ENCODE assay signal across 10 mouse cellular contexts in genomic region chr6:113281676-113282075, GRCm38 (mm10). TPM values are rescaled to one million over a fixed set of nuclear protein-coding genes. Genes with fewer than 3 reads are reported as not detected.
DNase-seq lines count a peak whose midpoint lies in the region; ATAC-seq lines count a peak whose summit lies in the region.
"Had no signal": no experiment of that assay in that cellular context is flagged by ENCODE, and none has a peak within 500 bp of the region (broad histone marks: within the 10 kb centered on the region; RNA-seq: fewer than 3 reads in every experiment).

No protein-coding gene starts in this region.

- H3K9ac ChIP-seq in embryonic facial prominence, embryonic 12.5 days: no peak overlapping the region
- no peak overlapping the region for H3K9ac ChIP-seq in neural tube, embryonic 12.5 days
- no peak overlapping the region for H3K9ac ChIP-seq in intestine, embryonic 15.5 days
- H3K9ac ChIP-seq in neural tube, embryonic 15.5 days (replicated peaks): no peak overlapping the region
- H3K9ac ChIP-seq: liver, embryonic 12.5 days had no signal

- H3K27ac ChIP-seq in embryonic facial prominence, embryonic 12.5 days: no peak overlapping the region
- H3K27ac ChIP-seq in embryonic facial prominence, embryonic 10.5 days (replicated peaks): no peak overlapping the region
- H3K27ac ChIP-seq in neural tube, embryonic 12.5 days: no peak overlapping the region
- no peak overlapping the region for H3K27ac ChIP-seq in intestine, embryonic 15.5 days
- H3K27ac ChIP-seq in neural tube, embryonic 15.5 days (replicated peaks): no peak overlapping the region
- H3K27ac ChIP-seq: liver, embryonic 12.5 days had no signal

- no peak overlapping the region for H3K4me2 ChIP-seq in embryonic facial prominence, embryonic 12.5 days (replicated peaks)
- H3K4me2 ChIP-seq in neural tube, embryonic 12.5 days (replicated peaks): peak overlapping the region; percentile 63; the same call in 1 of the 2 replicates
- no peak overlapping the region; the same call in 1 of the 2 replicates for H3K4me2 ChIP-seq in intestine, embryonic 15.5 days (replicated peaks)
- H3K4me2 ChIP-seq in neural tube, embryonic 15.5 days: peak overlapping the region; percentile 82

- peaks cover 19% of the 10 kb centered on the region; the same call in 1 of the 2 replicates for H3K36me3 ChIP-seq in embryonic facial prominence, embryonic 12.5 days
- H3K36me3 ChIP-seq in embryonic facial prominence, embryonic 10.5 days (replicated peaks): peaks cover 26% of the 10 kb centered on the region
- peaks cover 26% of the 10 kb centered on the region for H3K36me3 ChIP-seq in neural tube, embryonic 12.5 days
- H3K36me3 ChIP-seq in intestine, embryonic 15.5 days: no peaks in the 10 kb centered on the region
- H3K36me3 ChIP-seq in neural tube, embryonic 15.5 days: peaks cover 22% of the 10 kb centered on the region; the same call in 1 of the 2 replicates

- H3K4me3 ChIP-seq in embryonic facial prominence, embryonic 12.5 days: no peak overlapping the region
- no peak overlapping the region for H3K4me3 ChIP-seq in embryonic facial prominence, embryonic 10.5 days
- H3K4me3 ChIP-seq in neural tube, embryonic 12.5 days: no peak overlapping the region
- no peak overlapping the region for H3K4me3 ChIP-seq in intestine, embryonic 15.5 days (replicated peaks)
- peak overlapping the region; percentile 41 for H3K4me3 ChIP-seq in neural tube, embryonic 15.5 days (replicated peaks)
- H3K4me3 ChIP-seq: liver, embryonic 12.5 days had no signal

- 0 out of 2 replicates have a peak, but pooled peaks have one; percentile 20 for ATAC-seq in embryonic facial prominence, embryonic 12.5 days (ENCODE audit: insufficient number of reproducible peaks, insufficient read depth, low FRiP score, low TSS enrichment)
- peak; percentile 34; the same call in 1 of the 2 replicates for ATAC-seq in neural tube, embryonic 12.5 days (ENCODE audit: low FRiP score, low read depth)
- peak; percentile 20; the same call in 1 of the 2 replicates for ATAC-seq in intestine, embryonic 15.5 days
- no peak for ATAC-seq in neural tube, embryonic 15.5 days (ENCODE audit: low FRiP score)

- DNase-seq in embryonic facial prominence, embryonic 10.5 days (ENCODE audit: low spot score): no peak
- no peak for DNase-seq in neural tube, embryonic 10.5 days (ENCODE audit: extremely low spot score, low spot score)
- no peak for DNase-seq in layer of hippocampus, postnatal 36 days
- no peak for DNase-seq in ovary, postnatal 10 days (ENCODE audit: low spot score)
- DNase-seq: thymus, adult 2 months had no signal

- H3K9me3 ChIP-seq in embryonic facial prominence, embryonic 12.5 days: no peaks in the 10 kb centered on the region
- H3K9me3 ChIP-seq in embryonic facial prominence, embryonic 10.5 days: no peaks in the 10 kb centered on the region
- no peaks in the 10 kb centered on the region for H3K9me3 ChIP-seq in neural tube, embryonic 12.5 days
- no peaks in the 10 kb centered on the region for H3K9me3 ChIP-seq in intestine, embryonic 15.5 days
- H3K9me3 ChIP-seq in neural tube, embryonic 15.5 days (replicated peaks): no peaks in the 10 kb centered on the region
- H3K9me3 ChIP-seq: liver, embryonic 12.5 days had no signal

- WGBS in embryonic facial prominence, embryonic 12.5 days: 64% methylated on average over 6 of the region's 6 CpGs
- WGBS in embryonic facial prominence, embryonic 10.5 days: 63% methylated on average over 6 of the region's 6 CpGs
- 63% methylated on average over 6 of the region's 6 CpGs for WGBS in neural tube, embryonic 12.5 days
- WGBS in intestine, embryonic 15.5 days: 64% methylated on average over 6 of the region's 6 CpGs
- WGBS in neural tube, embryonic 15.5 days: 66% methylated on average over 6 of the region's 6 CpGs

- peaks cover 7% of the 10 kb centered on the region; the same call in 1 of the 2 replicates for H3K4me1 ChIP-seq in embryonic facial prominence, embryonic 12.5 days
- peaks cover 18% of the 10 kb centered on the region for H3K4me1 ChIP-seq in embryonic facial prominence, embryonic 10.5 days
- H3K4me1 ChIP-seq in neural tube, embryonic 12.5 days: peaks cover 11% of the 10 kb centered on the region
- H3K4me1 ChIP-seq in intestine, embryonic 15.5 days (replicated peaks): peaks cover 7% of the 10 kb centered on the region; the same call in 1 of the 2 replicates
- H3K4me1 ChIP-seq in neural tube, embryonic 15.5 days: peaks cover 17% of the 10 kb centered on the region
- H3K4me1 ChIP-seq: liver, embryonic 12.5 days had no signal

- H3K27me3 ChIP-seq in embryonic facial prominence, embryonic 12.5 days: peaks cover 46% of the 10 kb centered on the region
- H3K27me3 ChIP-seq in embryonic facial prominence, embryonic 10.5 days (replicated peaks; ENCODE audit: low read depth, poor library complexity, severe bottlenecking): peaks cover 57% of the 10 kb centered on the region
- H3K27me3 ChIP-seq in neural tube, embryonic 12.5 days (replicated peaks): peaks cover 46% of the 10 kb centered on the region
- peaks cover 37% of the 10 kb centered on the region for H3K27me3 ChIP-seq in intestine, embryonic 15.5 days (replicated peaks)
- peaks cover 49% of the 10 kb centered on the region for H3K27me3 ChIP-seq in neural tube, embryonic 15.5 days (replicated peaks)

RNA-seq across cellular contexts. Expression of gene Cpne9, which starts 0.4 kb away (rescaled TPM):
- 0.05 and 0.14 TPM in 2 replicates for polyA plus RNA-seq in embryonic facial prominence, embryonic 12.5 days (2016; fragmentation: Nextera tagmentation; extraction: Ambion mirVana)
- polyA plus RNA-seq in embryonic facial prominence, embryonic 10.5 days (2016; fragmentation: Nextera tagmentation; extraction: Ambion mirVana): 0.04 and 0.11 TPM in 2 replicates
- 0.55 and 0.56 TPM in 2 replicates for polyA plus RNA-seq in neural tube, embryonic 12.5 days (2016; fragmentation: Nextera tagmentation; extraction: Ambion mirVana)
- polyA plus RNA-seq in intestine, embryonic 15.5 days (2015; fragmentation: Nextera tagmentation; extraction: Ambion mirVana): 0.14 TPM in 1 of 2 replicates, not detected in the other
- polyA plus RNA-seq in neural tube, embryonic 15.5 days (2015; fragmentation: Nextera tagmentation; extraction: Ambion mirVana): 1.5 TPM in 2 replicates
- 10 to 100 TPM; 17.6 to 22.7 TPM for total RNA-seq in layer of hippocampus, postnatal 36 days (2021)

RNA-seq across cellular contexts. Expression of gene Brpf1, which starts 25.3 kb away (rescaled TPM):
- 28.2 and 28.9 TPM in 2 replicates for polyA plus RNA-seq in embryonic facial prominence, embryonic 12.5 days (2016; fragmentation: Nextera tagmentation; extraction: Ambion mirVana)
- polyA plus RNA-seq in embryonic facial prominence, embryonic 10.5 days (2016; fragmentation: Nextera tagmentation; extraction: Ambion mirVana): 24.8 and 26.0 TPM in 2 replicates
- 24.9 and 29.9 TPM in 2 replicates for polyA plus RNA-seq in neural tube, embryonic 12.5 days (2016; fragmentation: Nextera tagmentation; extraction: Ambion mirVana)
- polyA plus RNA-seq in intestine, embryonic 15.5 days (2015; fragmentation: Nextera tagmentation; extraction: Ambion mirVana): 13.6 and 15.3 TPM in 2 replicates
- polyA plus RNA-seq in neural tube, embryonic 15.5 days (2015; fragmentation: Nextera tagmentation; extraction: Ambion mirVana): 13.8 TPM in 2 replicates
- total RNA-seq in layer of hippocampus, postnatal 36 days (2021): 10 to 100 TPM; 36.3 to 39.4 TPM

RNA-seq across cellular contexts. Expression of gene Mtmr14, which starts 44.0 kb away (rescaled TPM):
- polyA plus RNA-seq in embryonic facial prominence, embryonic 12.5 days (2016; fragmentation: Nextera tagmentation; extraction: Ambion mirVana): 46.5 and 47.7 TPM in 2 replicates
- 44.0 and 46.9 TPM in 2 replicates for polyA plus RNA-seq in embryonic facial prominence, embryonic 10.5 days (2016; fragmentation: Nextera tagmentation; extraction: Ambion mirVana)
- polyA plus RNA-seq in neural tube, embryonic 12.5 days (2016; fragmentation: Nextera tagmentation; extraction: Ambion mirVana): 46.0 and 48.6 TPM in 2 replicates
- polyA plus RNA-seq in intestine, embryonic 15.5 days (2015; fragmentation: Nextera tagmentation; extraction: Ambion mirVana): 31.9 and 32.2 TPM in 2 replicates
- polyA plus RNA-seq in neural tube, embryonic 15.5 days (2015; fragmentation: Nextera tagmentation; extraction: Ambion mirVana): 30.2 and 36.7 TPM in 2 replicates
- total RNA-seq in layer of hippocampus, postnatal 36 days (2021): 10 to 100 TPM; 12.6 to 14.5 TPM

RNA-seq across cellular contexts. Expression of gene Ogg1, which starts 45.1 kb away (rescaled TPM):
- polyA plus RNA-seq in embryonic facial prominence, embryonic 12.5 days (2016; fragmentation: Nextera tagmentation; extraction: Ambion mirVana): 14.1 and 14.7 TPM in 2 replicates
- polyA plus RNA-seq in embryonic facial prominence, embryonic 10.5 days (2016; fragmentation: Nextera tagmentation; extraction: Ambion mirVana): 17.8 and 20.0 TPM in 2 replicates
- polyA plus RNA-seq in neural tube, embryonic 12.5 days (2016; fragmentation: Nextera tagmentation; extraction: Ambion mirVana): 12.6 and 14.3 TPM in 2 replicates
- polyA plus RNA-seq in intestine, embryonic 15.5 days (2015; fragmentation: Nextera tagmentation; extraction: Ambion mirVana): 11.3 and 13.3 TPM in 2 replicates
- polyA plus RNA-seq in neural tube, embryonic 15.5 days (2015; fragmentation: Nextera tagmentation; extraction: Ambion mirVana): 9.3 and 10.1 TPM in 2 replicates
- total RNA-seq in layer of hippocampus, postnatal 36 days (2021): 1 to 10 TPM; 8.3 to 9.5 TPM

Comparison
In these comparisons a context has a peak if more than half of its experiments do, and no peak if none do; other contexts are left out.
1. H3K4me2 ChIP-seq: peak in neural tube, embryonic 12.5 days (single experiment) and neural tube, embryonic 15.5 days (single experiment); none in embryonic facial prominence, embryonic 12.5 days (single experiment) and intestine, embryonic 15.5 days (single experiment).